Mouse (Mus musculus) cerebellum, adult 2 months (tissue): ENCODE measurements around the gene Mmrn2.

Source experiments
- CTCF ChIP-seq: fragments of 200-500 bp; IDR thresholded peaks from 2 replicates; pipeline ENCODE4 v1.5.1; 2011; ENCODE audit warnings: low read depth, mild to moderate bottlenecking, control low read depth, low read length, moderate library complexity, borderline replicate concordance; ENCODE audit not compliant: insufficient read depth
- POLR2A ChIP-seq: fragments of 200-500 bp; IDR thresholded peaks from 2 replicates; pipeline ENCODE4 v1.6.1; 2011; ENCODE audit warnings: low read length, control low read depth, borderline replicate concordance; ENCODE audit not compliant: insufficient read depth

DNA sequence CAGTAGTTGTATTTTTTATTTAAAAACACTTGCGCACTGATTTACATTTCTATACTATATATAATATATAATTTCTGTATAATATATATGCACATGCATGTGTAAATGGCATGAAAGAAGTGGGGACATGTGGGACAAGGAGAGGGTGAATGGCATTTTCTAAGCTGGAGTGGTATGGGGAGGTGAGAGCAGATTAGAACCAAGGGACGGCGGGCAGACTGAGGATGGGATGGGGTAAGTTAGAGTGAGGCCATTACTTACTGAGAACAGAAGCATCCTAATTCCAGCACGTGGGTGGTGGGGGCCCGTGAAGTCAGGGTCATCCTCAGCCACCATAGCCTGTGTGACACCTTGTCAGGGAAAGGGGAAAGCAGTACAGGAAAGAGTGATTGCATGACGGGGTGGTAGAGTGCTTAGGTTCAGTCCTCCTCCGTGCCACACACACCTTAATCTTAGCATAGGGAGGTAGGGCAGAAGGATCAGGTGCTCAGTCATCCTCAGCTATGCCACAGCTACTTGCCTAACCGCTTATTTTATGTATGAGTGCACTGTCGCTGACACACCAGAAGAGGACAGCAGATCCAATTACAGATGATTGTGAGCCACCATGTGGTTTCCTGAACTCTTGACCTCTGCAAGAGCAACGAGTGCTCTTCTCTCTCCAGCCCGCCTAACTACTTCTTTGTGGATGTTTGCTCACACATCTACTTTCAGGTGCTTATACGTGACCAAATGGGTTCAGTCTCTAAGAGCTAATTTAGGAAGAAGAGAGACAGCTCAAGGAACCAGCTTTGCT lies 29.3 kb upstream of the Mmrn2 start:
- TF ChIP-seq CTCF: no peak
- no peak for TF ChIP-seq POLR2A
